Mouse (Mus musculus) myocyte (in vitro differentiated cells): ENCODE results near the gene Runx3.

Experiments used
- CEBPB ChIP-seq: IDR thresholded peaks from 2 replicates; pipeline ENCODE4 v1.6.1; 2011; ENCODE audit warnings: mild to moderate bottlenecking, moderate library complexity; ENCODE audit not compliant: poor library complexity, insufficient read depth, severe bottlenecking
- E2F4 ChIP-seq: IDR thresholded peaks from one replicate; pipeline ENCODE4 v1.6.1; 2011; ENCODE audit warnings: mild to moderate bottlenecking, control low read depth, moderate library complexity; ENCODE audit not compliant: insufficient read depth
- MAX ChIP-seq: IDR thresholded peaks from one replicate; pipeline ENCODE4 v1.6.1; 2011; ENCODE audit warnings: low read depth, mild to moderate bottlenecking, control low read depth
- MYOD1 ChIP-seq, 3 experiments: IDR thresholded peaks; one replicate each; pipeline ENCODE4 v1.6.1; 2011; ENCODE audit warnings: control low read depth in 2 of 3, low read depth in 2 of 3, mild to moderate bottlenecking in 2 of 3, moderate library complexity in 1 of 3; ENCODE audit not compliant: insufficient read length in 2 of 3, control insufficient read depth in 1 of 3
- MYOG ChIP-seq, 3 experiments: IDR thresholded peaks; one replicate each; pipeline ENCODE4 v1.6.1; 2011; ENCODE audit warnings: control low read depth in 2 of 3, low read depth in 2 of 3, mild to moderate bottlenecking in 2 of 3; ENCODE audit not compliant: insufficient read length in 2 of 3, control insufficient read depth in 1 of 3, insufficient read depth in 1 of 3
- POLR2A ChIP-seq: IDR thresholded peaks from one replicate; pipeline ENCODE4 v1.6.1; 2011; ENCODE audit warnings: low read depth, mild to moderate bottlenecking, control low read depth, moderate library complexity; ENCODE audit not compliant: insufficient read length
- POLR2AphosphoS2 ChIP-seq: IDR thresholded peaks from one replicate; pipeline ENCODE4 v1.6.1; 2011; ENCODE audit warnings: low read depth, control low read depth; ENCODE audit not compliant: insufficient read length
- REST ChIP-seq: IDR thresholded peaks from one replicate; pipeline ENCODE4 v1.6.1; 2011; ENCODE audit warnings: mild to moderate bottlenecking, control low read depth, moderate library complexity; ENCODE audit not compliant: insufficient read depth, insufficient read length
- SRF ChIP-seq: IDR thresholded peaks from one replicate; pipeline ENCODE4 v1.6.1; 2011; ENCODE audit warnings: low read depth; ENCODE audit not compliant: control insufficient read depth, insufficient read length
- TCF12 ChIP-seq: IDR thresholded peaks from one replicate; pipeline ENCODE4 v1.6.1; 2011; ENCODE audit warnings: mild to moderate bottlenecking, control low read depth; ENCODE audit not compliant: poor library complexity, insufficient read depth, severe bottlenecking
- TCF3 ChIP-seq: IDR thresholded peaks from one replicate; pipeline ENCODE4 v1.6.1; 2011; ENCODE audit warnings: low read depth, control low read depth; ENCODE audit not compliant: insufficient read length
- USF1 ChIP-seq: IDR thresholded peaks from one replicate; pipeline ENCODE4 v1.6.1; 2011; ENCODE audit warnings: low read depth, mild to moderate bottlenecking, control low read depth, moderate library complexity

GRCm38 (mm10) chr4:135117846-135118245, 2.6 kb upstream of the Runx3 start:
- TF ChIP-seq E2F4 (no peak), USF1 (no peak), POLR2A (no peak), MYOD1 (IDR thresholded peaks at IDR 0.05; ENCODE audit: control insufficient read depth in 1 of 3, insufficient read length in 2 of 3, low read depth in 2 of 3) (no peak), MYOG (IDR thresholded peaks at IDR 0.05; ENCODE audit: control insufficient read depth in 1 of 3, insufficient read depth in 1 of 3, insufficient read length in 2 of 3, low read depth in 2 of 3) (no peak), MAX (no peak), REST (no peak), POLR2AphosphoS2 (no peak), SRF (no peak), CEBPB (no peak), TCF12 (no peak), TCF3 (no peak)
